Mouse (Mus musculus): Measurements from ENCODE around the gene AC140267.1. TPM values are rescaled to one million over a fixed set of nuclear protein-coding genes. Genes with fewer than 3 reads are reported as not detected.

AC140267.1 gene
- total and polyA plus RNA-seq, 3 experiments = 1.9 TPM; not detected in 2

DNA sequence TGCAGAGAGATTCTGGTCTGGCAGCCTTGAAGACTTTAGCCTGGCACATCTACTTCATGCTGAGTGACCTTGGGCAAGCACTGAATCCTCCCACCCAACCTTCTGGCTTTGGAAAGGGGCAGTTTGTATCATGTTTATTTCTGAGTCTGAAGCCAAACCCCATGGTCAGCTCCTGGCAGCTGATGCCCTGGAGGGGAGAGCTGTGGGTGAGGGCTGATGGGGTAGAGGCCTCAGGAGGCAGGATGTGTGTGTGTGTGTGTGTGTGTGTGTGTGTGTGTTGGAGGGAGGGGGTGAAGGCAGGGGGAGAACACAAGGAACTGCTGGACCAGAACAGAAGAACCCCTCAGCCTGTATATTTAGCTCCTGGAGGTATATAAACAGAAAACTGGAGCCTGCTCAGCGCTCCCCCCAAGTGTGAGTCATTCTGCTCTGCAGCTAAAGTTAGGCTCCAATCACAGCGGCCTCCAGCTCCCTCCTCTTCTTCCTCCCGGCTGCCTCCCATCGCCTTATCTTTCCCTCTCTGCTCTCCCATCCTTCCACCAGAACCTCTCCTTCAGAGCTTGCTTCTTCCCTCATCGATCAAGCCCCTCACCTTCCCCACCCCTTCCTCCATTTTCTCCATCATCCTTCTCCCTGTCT, 42.6 kb downstream of the AC140267.1 start:
- Histone ChIP-seq H3K36me3 (ENCODE audit: control insufficient read depth in 1 of 2, insufficient read depth in 2 of 2, low read length in 2 of 2) (no peaks in the 10 kb centered on the region), H3K27me3 (ENCODE audit: control insufficient read depth in 1 of 2, insufficient read depth in 2 of 2, low read length in 2 of 2) (peaks cover 0 to 4% of the 10 kb centered on the region in 2 experiments; a peak in 1 of 4 replicates), H3K27ac (ENCODE audit: control insufficient read depth, low read depth, low read length) (no peak overlapping the region), H3K4me1 (ENCODE audit: control insufficient read depth in 1 of 2, insufficient read depth in 2 of 2, low read length in 2 of 2) (no peaks in the 10 kb centered on the region), H3K79me2 (ENCODE audit: control insufficient read depth, insufficient read depth, low read length, poor library complexity) (no peaks in the 10 kb centered on the region), H3K9ac (ENCODE audit: control insufficient read depth, low read depth, low read length, poor library complexity, severe bottlenecking) (no peak overlapping the region), H3K4me3 (ENCODE audit: control insufficient read depth in 1 of 2, insufficient read depth in 1 of 2, low read depth in 2 of 2, low read length in 2 of 2) (no peak overlapping the region), H3K9me3 (replicated peaks; ENCODE audit: insufficient read depth, low read length) (no peaks in the 10 kb centered on the region)
- TF ChIP-seq KAT2A (conservative IDR thresholded peaks at IDR 0.05; ENCODE audit: low read depth, low read length) (no peak), POLR2AphosphoS5 (IDR thresholded peaks at IDR 0.05; ENCODE audit: borderline replicate concordance, low read depth, low read length) (no peak), CHD1 (IDR thresholded peaks at IDR 0.05; ENCODE audit: low read depth, low read length) (no peak), POLR2A (IDR thresholded peaks at IDR 0.05; ENCODE audit: control insufficient read depth in 1 of 2, insufficient read depth in 1 of 2, low read depth in 1 of 2, low read length in 2 of 2, poor library complexity in 1 of 2) (no peak), MXI1 (IDR thresholded peaks at IDR 0.05; ENCODE audit: low read depth, low read length) (no peak), ZC3H11A (IDR thresholded peaks at IDR 0.05; ENCODE audit: low read depth, low read length) (no peak), TCF12 (IDR thresholded peaks at IDR 0.05; ENCODE audit: low read depth, low read length) (no peak), CHD2 (IDR thresholded peaks at IDR 0.05; ENCODE audit: low read length) (no peak), MEF2A (IDR thresholded peaks at IDR 0.05; ENCODE audit: extremely low read depth, insufficient replicate concordance, low read depth, low read length, poor library complexity, severe bottlenecking) (no peak), ZKSCAN1 (IDR thresholded peaks at IDR 0.05; ENCODE audit: low read depth, low read length) (no peak), SIN3A (IDR thresholded peaks at IDR 0.05; ENCODE audit: low read length) (no peak), E2F4 (IDR thresholded peaks at IDR 0.05; ENCODE audit: borderline replicate concordance, low read depth, low read length) (no peak), JUND (IDR thresholded peaks at IDR 0.05; ENCODE audit: low read depth, low read length) (no peak), ZMIZ1 (IDR thresholded peaks at IDR 0.05; ENCODE audit: low read depth, low read length) (no peak), EP300 (IDR thresholded peaks at IDR 0.05; ENCODE audit: low read depth in 1 of 2, low read length in 2 of 2) (no peak), UBTF (IDR thresholded peaks at IDR 0.05; ENCODE audit: borderline replicate concordance, insufficient read depth, low read depth, low read length) (no peak)
- DNase-seq (ENCODE audit: low read depth, low spot score) = no peak

DNA sequence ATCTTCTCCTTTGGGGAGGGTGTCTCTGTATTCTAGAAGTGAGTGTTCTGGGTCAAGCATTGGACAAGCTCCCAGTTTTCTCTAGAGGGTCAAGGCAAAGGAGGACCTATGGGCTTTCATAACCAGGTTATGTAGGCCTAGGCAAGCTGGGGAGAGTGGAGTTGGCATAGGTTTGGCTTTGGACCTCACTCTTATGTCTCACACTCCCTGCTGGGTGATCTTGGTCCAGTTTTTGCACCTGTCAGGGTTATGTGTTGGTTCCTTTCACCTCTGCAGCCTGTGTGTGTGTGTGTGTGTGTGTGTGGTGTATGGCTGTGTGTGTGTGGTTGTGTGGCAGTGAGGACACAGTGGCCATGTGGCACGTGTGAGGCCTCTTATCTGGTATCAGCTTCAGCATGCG, 43.4 kb downstream of the AC140267.1 start:
- Histone ChIP-seq H3K9me3 (replicated peaks; ENCODE audit: insufficient read depth, low read length) (no peaks in the 10 kb centered on the region), H3K4me1 (ENCODE audit: control insufficient read depth in 1 of 2, insufficient read depth in 2 of 2, low read length in 2 of 2) (no peaks in the 10 kb centered on the region), H3K27me3 (ENCODE audit: control insufficient read depth in 1 of 2, insufficient read depth in 2 of 2, low read length in 2 of 2) (peaks cover 0 to 3% of the 10 kb centered on the region in 2 experiments; a peak in 1 of 4 replicates), H3K79me2 (ENCODE audit: control insufficient read depth, insufficient read depth, low read length, poor library complexity) (no peaks in the 10 kb centered on the region), H3K36me3 (ENCODE audit: control insufficient read depth in 1 of 2, insufficient read depth in 2 of 2, low read length in 2 of 2) (no peaks in the 10 kb centered on the region), H3K9ac (ENCODE audit: control insufficient read depth, low read depth, low read length, poor library complexity, severe bottlenecking) (no peak overlapping the region), H3K4me3 (ENCODE audit: control insufficient read depth in 1 of 2, insufficient read depth in 1 of 2, low read depth in 2 of 2, low read length in 2 of 2) (no peak overlapping the region), H3K27ac (ENCODE audit: control insufficient read depth, low read depth, low read length) (no peak overlapping the region)
- no peak for TF ChIP-seq E2F4 (IDR thresholded peaks at IDR 0.05; ENCODE audit: borderline replicate concordance, low read depth, low read length)
- DNase-seq (ENCODE audit: low read depth, low spot score) = no peak

Measured in MEL (cell line).